Mouse (Mus musculus): ENCODE data around the gene Gm20388. TPM values are rescaled to one million over a fixed set of nuclear protein-coding genes. Genes with fewer than 3 reads are reported as not detected.
A peak's percentile ranks its signal among the peaks of the same experiment; 100 is the strongest.

Gm20388 gene
- polyA plus RNA-seq, 1 experiment from 2014 or later = not detected

- Histone ChIP-seq H3K4me2 (replicated peaks; ENCODE audit: low read depth) (no peak overlapping the region), H3K27me3 (ENCODE audit: control insufficient read depth, insufficient read depth, low read length) (no peaks in the 10 kb centered on the region), H3K4me3 (ENCODE audit: low read depth, low read length) (no peak overlapping the region), H3K27ac (replicated peaks) (no peak overlapping the region), H3K4me1 (replicated peaks; ENCODE audit: control insufficient read depth, insufficient read depth) (no peaks in the 10 kb centered on the region), H3K9me3 (ENCODE audit: control insufficient read depth, low read length) (no peaks in the 10 kb centered on the region), H3K9ac (ENCODE audit: low read length) (no peak overlapping the region), H3K36me3 (ENCODE audit: control insufficient read depth, insufficient read depth, low read length) (no peaks in the 10 kb centered on the region)
- ATAC-seq (ENCODE audit: low FRiP score, low TSS enrichment) = no peak
- DNase-seq (ENCODE audit: low spot score) = no peak
- no peak for TF ChIP-seq CTCF (IDR thresholded peaks at IDR 0.05; ENCODE audit: low read depth)
- TF ChIP-seq EP300 (optimal IDR thresholded peaks at IDR 0.05) = no peak
- WGBS = 43% methylated on average over 11 of the region's 11 CpGs
These were observed 2439.9 kb downstream of the Gm20388 start for GRCm38 (mm10) chr8:122350309-122351089.

GRCm38 (mm10) chr8:122354157-122354556 lies 2443.5 kb downstream of the Gm20388 start:
- H3K9ac ChIP-seq (ENCODE audit: low read length) = no peak overlapping the region
- no peak overlapping the region for H3K4me3 ChIP-seq (ENCODE audit: low read depth, low read length)
- WGBS = 73% methylated on average over 8 of the region's 8 CpGs
- H3K27ac ChIP-seq (replicated peaks) = no peak overlapping the region
- H3K9me3 ChIP-seq (ENCODE audit: control insufficient read depth, low read length) = no peaks in the 10 kb centered on the region
- H3K27me3 ChIP-seq (ENCODE audit: control insufficient read depth, insufficient read depth, low read length) = no peaks in the 10 kb centered on the region
- DNase-seq (ENCODE audit: low spot score) (no peak), ATAC-seq (ENCODE audit: low FRiP score, low TSS enrichment) (no peak)
- H3K36me3 ChIP-seq (ENCODE audit: control insufficient read depth, insufficient read depth, low read length) = no peaks in the 10 kb centered on the region
- H3K4me1 ChIP-seq (replicated peaks; ENCODE audit: control insufficient read depth, insufficient read depth) = no peaks in the 10 kb centered on the region
- TF ChIP-seq EP300 (optimal IDR thresholded peaks at IDR 0.05) (no peak), CTCF (IDR thresholded peaks at IDR 0.05; ENCODE audit: low read depth) (no peak)
- H3K4me2 ChIP-seq (replicated peaks; ENCODE audit: low read depth) = no peak overlapping the region

GRCm38 (mm10) chr8:122355642-122356606 lies 2445.3 kb downstream of the Gm20388 start:
- no peaks in the 10 kb centered on the region for H3K4me1 ChIP-seq (replicated peaks; ENCODE audit: control insufficient read depth, insufficient read depth)
- DNase-seq (ENCODE audit: low spot score) (peak; percentile 65), ATAC-seq (ENCODE audit: low FRiP score, low TSS enrichment) (peak; percentile 75)
- no peak overlapping the region for H3K4me3 ChIP-seq (ENCODE audit: low read depth, low read length)
- TF ChIP-seq CTCF (IDR thresholded peaks at IDR 0.05; ENCODE audit: low read depth) = no peak
- peak; percentile 65 for TF ChIP-seq EP300 (optimal IDR thresholded peaks at IDR 0.05)
- H3K4me2 ChIP-seq (replicated peaks; ENCODE audit: low read depth) = no peak overlapping the region
- WGBS = 57% methylated on average over 9 of the region's 9 CpGs
- H3K36me3 ChIP-seq (ENCODE audit: control insufficient read depth, insufficient read depth, low read length) = no peaks in the 10 kb centered on the region
- no peaks in the 10 kb centered on the region for H3K9me3 ChIP-seq (ENCODE audit: control insufficient read depth, low read length)
- H3K9ac ChIP-seq (ENCODE audit: low read length) = no peak overlapping the region; the same call in 1 of the 2 replicates
- no peak overlapping the region; the same call in 1 of the 2 replicates for H3K27ac ChIP-seq (replicated peaks)
- no peaks in the 10 kb centered on the region for H3K27me3 ChIP-seq (ENCODE audit: control insufficient read depth, insufficient read depth, low read length)

GRCm38 (mm10) chr8:122357202-122357601 lies 2446.6 kb downstream of the Gm20388 start:
- Histone ChIP-seq H3K27me3 (ENCODE audit: control insufficient read depth, insufficient read depth, low read length) (no peaks in the 10 kb centered on the region), H3K9ac (ENCODE audit: low read length) (no peak overlapping the region), H3K4me1 (replicated peaks; ENCODE audit: control insufficient read depth, insufficient read depth) (no peaks in the 10 kb centered on the region), H3K4me3 (ENCODE audit: low read depth, low read length) (no peak overlapping the region), H3K36me3 (ENCODE audit: control insufficient read depth, insufficient read depth, low read length) (no peaks in the 10 kb centered on the region), H3K9me3 (ENCODE audit: control insufficient read depth, low read length) (no peaks in the 10 kb centered on the region), H3K4me2 (replicated peaks; ENCODE audit: low read depth) (no peak overlapping the region), H3K27ac (replicated peaks) (no peak overlapping the region)
- ATAC-seq (ENCODE audit: low FRiP score, low TSS enrichment) (no peak), DNase-seq (ENCODE audit: low spot score) (no peak)
- 64% methylated on average over 11 of the region's 11 CpGs for WGBS
- no peak for TF ChIP-seq EP300 (optimal IDR thresholded peaks at IDR 0.05)
- no peak for TF ChIP-seq CTCF (IDR thresholded peaks at IDR 0.05; ENCODE audit: low read depth)

GRCm38 (mm10) chr8:122357641-122358040 lies 2447.0 kb downstream of the Gm20388 start:
- H3K4me1 ChIP-seq (replicated peaks; ENCODE audit: control insufficient read depth, insufficient read depth) = no peaks in the 10 kb centered on the region
- ATAC-seq (ENCODE audit: low FRiP score, low TSS enrichment) = no peak
- H3K4me2 ChIP-seq (replicated peaks; ENCODE audit: low read depth) = no peak overlapping the region
- no peaks in the 10 kb centered on the region for H3K36me3 ChIP-seq (ENCODE audit: control insufficient read depth, insufficient read depth, low read length)
- no peak overlapping the region for H3K4me3 ChIP-seq (ENCODE audit: low read depth, low read length)
- H3K27ac ChIP-seq (replicated peaks) = no peak overlapping the region
- no peaks in the 10 kb centered on the region for H3K9me3 ChIP-seq (ENCODE audit: control insufficient read depth, low read length)
- WGBS = 68% methylated on average over 5 of the region's 5 CpGs
- DNase-seq (ENCODE audit: low spot score) = no peak
- H3K27me3 ChIP-seq (ENCODE audit: control insufficient read depth, insufficient read depth, low read length) = no peaks in the 10 kb centered on the region
- no peak overlapping the region for H3K9ac ChIP-seq (ENCODE audit: low read length)
- TF ChIP-seq EP300 (optimal IDR thresholded peaks at IDR 0.05) (no peak), CTCF (IDR thresholded peaks at IDR 0.05; ENCODE audit: low read depth) (no peak)
